Mouse (Mus musculus) C2C12 (cell line): ENCODE results near the gene Myh2. TPM values are rescaled to one million over a fixed set of nuclear protein-coding genes. Genes with fewer than 3 reads are reported as not detected.

Experiments used
- H3K27me3 ChIP-seq: one replicate; pipeline ENCODE4 v1.6.1; 2011; ENCODE audit not compliant: control insufficient read depth, insufficient read depth, insufficient read length
- H3K36me3 ChIP-seq: one replicate; pipeline ENCODE4 v1.6.1; 2011; ENCODE audit not compliant: control insufficient read depth, insufficient read depth
- H3K4me3 ChIP-seq: one replicate; pipeline ENCODE4 v1.5.1; 2011; ENCODE audit warnings: mild to moderate bottlenecking, control low read depth; ENCODE audit not compliant: poor library complexity, insufficient read depth, severe bottlenecking
- H3K79me2 ChIP-seq: one replicate; pipeline ENCODE4 v1.6.1; 2011; ENCODE audit not compliant: control insufficient read depth, insufficient read depth
- H3K79me3 ChIP-seq: one replicate; pipeline ENCODE4 v1.6.1; 2011; ENCODE audit warnings: low read depth, control low read depth
- H3ac ChIP-seq: one replicate; pipeline ENCODE3; 2011; ENCODE audit warnings: low read depth; ENCODE audit not compliant: control insufficient read depth, insufficient read length
- CEBPB ChIP-seq: IDR thresholded peaks from one replicate; pipeline ENCODE4 v1.6.1; 2011; ENCODE audit warnings: low read depth, mild to moderate bottlenecking, control low read depth, moderate library complexity
- CTCF ChIP-seq: IDR thresholded peaks from one replicate; pipeline ENCODE4 v1.5.1; 2011; ENCODE audit not compliant: control insufficient read depth, insufficient read depth, insufficient read length
- FOSL1 ChIP-seq: IDR thresholded peaks from one replicate; pipeline ENCODE4 v1.8.0; 2011; ENCODE audit warnings: mild to moderate bottlenecking, low read length; ENCODE audit not compliant: poor library complexity, insufficient read depth, severe bottlenecking
- MAX ChIP-seq: IDR thresholded peaks from one replicate; pipeline ENCODE4 v1.6.1; 2011; ENCODE audit warnings: mild to moderate bottlenecking, control low read depth
- MYOD1 ChIP-seq: IDR thresholded peaks from one replicate; pipeline ENCODE4 v1.6.1; 2011; ENCODE audit warnings: low read depth; ENCODE audit not compliant: control insufficient read depth, insufficient read length
- MYOG ChIP-seq: IDR thresholded peaks from one replicate; pipeline ENCODE4 v1.6.1; 2011; ENCODE audit not compliant: control insufficient read depth, insufficient read length; ENCODE audit errors: extremely low read depth
- USF1 ChIP-seq: IDR thresholded peaks from one replicate; pipeline ENCODE4 v1.6.1; 2011; ENCODE audit warnings: low read depth, mild to moderate bottlenecking, control low read depth, moderate library complexity
- long read RNA-seq, 2 experiments: library from polyadenylated mRNA; unstranded; transcript quantifications; one replicate each; pipeline ENCODE4 v2.0.0; 2019 to 2020
- polyA plus RNA-seq: library from polyadenylated mRNA; unstranded; fragments of >200 nt; fragmentation: generic; extraction: Trizol; gene quantifications from one replicate; pipeline ENCODE4 v1.2.1, GENCODE M21; 2012; ENCODE audit warnings: missing spikeins

The Myh2 gene
- not detected for polyA plus RNA-seq
- long read RNA-seq, experiment 1 = 0 reads
- long read RNA-seq, experiment 2 = 0 reads

GRCm38 (mm10) chr11:67170727-67171126, at the start of gene Myh2:
TSS of gene Myh2 (plus strand) at chr11:67171027.
- Histone ChIP-seq H3K79me3 (no peaks in the 10 kb centered on the region), H3ac (no peak within 1 kb of the TSS), H3K79me2 (no peaks in the 10 kb centered on the region), H3K27me3 (no peaks in the 10 kb centered on the region), H3K36me3 (no peaks in the 10 kb centered on the region), H3K4me3 (no peak within 1 kb of the TSS)
- no peak for TF ChIP-seq FOSL1
- TF ChIP-seq CEBPB = no peak
- TF ChIP-seq CTCF = no peak
- TF ChIP-seq MYOD1 = no peak
- no peak for TF ChIP-seq MYOG
- TF ChIP-seq USF1 = no peak
- no peak for TF ChIP-seq MAX

GRCm38 (mm10) chr11:67124943-67125342, 45.9 kb upstream of the Myh2 start:
- Histone ChIP-seq H3K79me3 (no peaks in the 10 kb centered on the region), H3K36me3 (no peaks in the 10 kb centered on the region), H3K79me2 (no peaks in the 10 kb centered on the region), H3K27me3 (no peaks in the 10 kb centered on the region), H3ac (no peak overlapping the region), H3K4me3 (no peak overlapping the region)
- TF ChIP-seq USF1 = no peak
- no peak for TF ChIP-seq FOSL1
- TF ChIP-seq CEBPB = no peak
- TF ChIP-seq MYOD1 = no peak
- TF ChIP-seq CTCF = no peak
- TF ChIP-seq MAX = no peak
- TF ChIP-seq MYOG = no peak

GRCm38 (mm10) chr11:67125361-67125760, 45.5 kb upstream of the Myh2 start:
- Histone ChIP-seq H3K79me2 (no peaks in the 10 kb centered on the region), H3K27me3 (no peaks in the 10 kb centered on the region), H3K36me3 (no peaks in the 10 kb centered on the region), H3K79me3 (no peaks in the 10 kb centered on the region), H3K4me3 (no peak overlapping the region), H3ac (no peak overlapping the region)
- TF ChIP-seq MYOD1 (no peak), FOSL1 (no peak), CTCF (no peak), MYOG (no peak), USF1 (no peak), MAX (no peak), CEBPB (no peak)

- TF ChIP-seq USF1 (no peak), MYOG (no peak), MAX (no peak), CEBPB (no peak), FOSL1 (no peak), MYOD1 (no peak), CTCF (no peak)
- Histone ChIP-seq H3ac (no peak overlapping the region), H3K36me3 (no peaks in the 10 kb centered on the region), H3K79me2 (no peaks in the 10 kb centered on the region), H3K4me3 (no peak overlapping the region), H3K79me3 (no peaks in the 10 kb centered on the region), H3K27me3 (no peaks in the 10 kb centered on the region)
Observed at GRCm38 (mm10) chr11:67133526-67133925, 37.3 kb upstream of the Myh2 start.

GRCm38 (mm10) chr11:67134654-67135053, 36.2 kb upstream of the Myh2 start:
- Histone ChIP-seq H3K79me3 (no peaks in the 10 kb centered on the region), H3ac (no peak overlapping the region), H3K27me3 (no peaks in the 10 kb centered on the region), H3K36me3 (no peaks in the 10 kb centered on the region), H3K4me3 (no peak overlapping the region), H3K79me2 (no peaks in the 10 kb centered on the region)
- TF ChIP-seq CTCF = no peak
- no peak for TF ChIP-seq FOSL1
- TF ChIP-seq USF1 = no peak
- TF ChIP-seq MYOD1 = no peak
- TF ChIP-seq CEBPB = no peak
- TF ChIP-seq MYOG = no peak
- TF ChIP-seq MAX = no peak

GRCm38 (mm10) chr11:67135532-67135931, 35.3 kb upstream of the Myh2 start:
- Histone ChIP-seq H3K4me3 (no peak overlapping the region), H3ac (no peak overlapping the region), H3K27me3 (no peaks in the 10 kb centered on the region), H3K36me3 (no peaks in the 10 kb centered on the region), H3K79me3 (no peaks in the 10 kb centered on the region), H3K79me2 (no peaks in the 10 kb centered on the region)
- TF ChIP-seq CTCF = no peak
- no peak for TF ChIP-seq FOSL1
- TF ChIP-seq USF1 = no peak
- TF ChIP-seq MYOD1 = no peak
- TF ChIP-seq MYOG = no peak
- no peak for TF ChIP-seq MAX
- no peak for TF ChIP-seq CEBPB
